Mouse (Mus musculus) megakaryocyte progenitor cell, adult 5-6 weeks (primary cell): Measurements from ENCODE around the gene Fibcd1. TPM values are rescaled to one million over a fixed set of nuclear protein-coding genes. Genes with fewer than 3 reads are reported as not detected.

ENCODE experiments used
- ATAC-seq: replicated peaks from 2 replicates; pipeline ENCODE4 v1.8.0; 2016; ENCODE audit warnings: mild to moderate bottlenecking, moderate TSS enrichment, inconsistent platforms; ENCODE audit not compliant: poor library complexity
- total RNA-seq, 2 experiments: library from RNA; stranded (forward) in 1 of 2; stranded (reverse) in 1 of 2; fragments of 157-497, 149-512 nt in 1 of 2; fragments of 200-1000 nt in 1 of 2; gene quantifications; 2 replicates each; pipeline versions ENCODE4 v1.2.3 to v1.2.4; 2015 to 2017

Fibcd1 gene
- total RNA-seq, 2 experiments from 2014 or later, result not detected

DNA sequence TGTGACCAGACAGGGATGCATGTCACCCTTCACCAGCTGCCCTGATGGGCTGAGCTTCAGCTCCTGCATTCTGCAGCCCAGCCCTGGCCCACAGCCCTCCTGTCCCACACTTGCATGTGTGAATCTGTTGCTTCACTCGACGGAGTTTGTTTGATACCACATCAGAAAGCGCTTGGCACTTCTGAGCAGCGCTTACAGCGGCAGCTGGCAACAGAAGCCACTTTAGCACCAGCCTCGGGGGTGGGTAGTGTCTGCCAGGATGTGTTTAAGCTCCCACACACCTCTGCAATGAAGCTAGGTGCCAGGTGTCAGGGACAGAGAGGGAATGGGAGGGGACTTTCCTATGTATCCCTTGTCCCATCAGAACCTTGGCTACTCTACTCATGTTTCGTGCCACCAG lies 31.1 kb downstream of the Fibcd1 start:
- ATAC-seq, result no peak

DNA sequence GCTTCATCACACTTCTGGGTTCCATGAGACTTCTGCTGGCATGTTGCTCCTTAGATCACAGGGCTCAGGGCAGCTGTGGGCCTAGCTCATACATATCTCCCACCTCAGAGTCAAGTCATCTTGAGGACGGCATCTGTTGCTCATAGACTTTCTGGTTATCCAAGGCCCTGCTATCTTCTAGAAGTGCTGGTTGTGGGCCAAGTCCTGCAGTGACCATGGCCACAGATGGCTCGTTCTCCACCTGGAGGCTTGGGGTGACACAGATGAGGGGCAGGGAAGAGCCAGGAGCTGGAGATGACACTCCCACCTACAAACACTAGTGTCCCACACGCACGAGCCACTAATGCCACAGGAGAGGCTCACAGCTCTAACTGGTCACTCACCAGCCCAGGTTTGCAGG lies 32.2 kb downstream of the Fibcd1 start:
- ATAC-seq, result no peak

DNA sequence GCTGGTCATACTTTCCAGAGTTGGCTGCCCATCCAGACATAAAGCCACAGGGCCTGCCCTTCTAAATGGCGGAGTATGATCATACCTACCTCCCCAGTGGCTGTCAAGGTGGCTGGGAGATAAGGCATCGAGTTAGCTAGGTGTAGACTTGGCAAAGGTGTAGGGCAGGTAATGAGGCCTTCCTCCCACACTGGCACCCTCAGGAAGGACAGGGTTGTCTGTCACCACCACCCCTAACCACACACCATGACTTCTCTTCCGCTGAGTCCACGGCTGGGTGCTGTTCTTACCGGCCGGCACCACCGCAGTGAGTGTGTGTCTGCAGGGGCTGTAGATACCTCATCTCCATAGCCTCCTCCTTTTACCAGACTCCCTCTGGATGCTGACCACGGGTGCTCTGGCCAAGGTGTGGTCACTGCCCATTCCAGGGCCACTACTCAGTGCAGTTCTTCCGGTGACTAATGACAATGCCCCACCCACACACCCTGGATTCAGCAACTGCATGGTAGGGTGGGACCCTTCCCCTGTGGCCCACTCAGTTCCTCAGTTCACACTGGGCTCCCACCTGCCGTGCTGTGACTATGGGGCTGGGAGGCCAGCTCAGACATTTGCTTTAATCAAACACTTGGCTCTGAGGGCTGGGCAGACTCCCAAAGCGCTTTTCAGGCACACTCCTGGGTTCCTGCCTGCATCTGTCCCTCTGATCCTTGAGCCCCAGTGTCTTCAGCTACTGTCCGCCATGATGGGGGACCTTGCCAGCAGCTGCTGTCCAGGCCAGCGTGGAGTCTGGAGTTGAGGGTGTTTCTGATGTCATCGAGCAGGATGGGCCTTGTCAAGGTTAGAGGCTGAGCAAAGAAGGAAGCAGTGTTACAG lies 34.5 kb downstream of the Fibcd1 start:
- no peak for ATAC-seq

DNA sequence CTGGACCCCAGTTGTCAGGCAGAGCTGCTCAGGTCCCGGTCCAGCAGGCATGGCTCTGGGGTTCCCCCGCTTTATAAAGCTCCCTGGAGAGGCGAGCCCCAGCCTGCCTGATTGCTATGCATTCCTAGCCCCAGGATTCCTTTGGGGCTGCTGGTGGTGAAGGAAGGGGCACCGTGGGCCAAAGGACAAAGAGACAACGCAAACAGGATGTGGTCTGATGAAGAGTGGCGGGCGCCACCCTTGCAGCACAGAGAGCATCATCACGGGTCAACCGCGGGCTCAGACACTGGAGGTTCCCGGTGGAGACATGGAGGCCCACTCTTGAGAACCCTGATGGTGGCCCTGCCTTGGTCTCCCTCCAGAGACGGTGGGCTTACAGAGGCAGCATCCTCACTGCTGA lies 35.4 kb downstream of the Fibcd1 start, which contains the start of gene Qrfp:
TSS of gene Qrfp (minus strand) at position 137 of the 400 bp plus-strand sequence.
- peak; percentile 36; the same call in 1 of the 2 replicates for ATAC-seq

DNA sequence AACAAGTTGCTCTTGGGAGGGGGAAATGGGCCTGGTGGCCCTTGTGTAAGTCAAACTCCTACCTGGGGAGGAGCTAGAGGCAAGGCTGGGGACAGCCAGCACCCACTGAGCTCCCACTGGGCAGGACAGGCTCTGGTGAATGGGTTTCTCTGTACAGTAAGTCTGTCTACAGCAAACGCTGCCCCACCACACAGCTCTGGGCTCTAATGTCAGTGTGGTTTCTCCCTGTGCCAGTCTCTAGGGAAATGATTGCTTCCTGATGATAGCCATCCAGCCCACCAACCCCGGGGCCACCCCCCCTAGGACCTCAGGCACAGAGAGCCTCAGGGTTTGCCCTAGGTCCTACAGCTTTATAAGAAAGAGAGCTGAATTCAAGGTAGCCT lies 36.5 kb downstream of the Fibcd1 start:
- peak; percentile 49 for ATAC-seq

DNA sequence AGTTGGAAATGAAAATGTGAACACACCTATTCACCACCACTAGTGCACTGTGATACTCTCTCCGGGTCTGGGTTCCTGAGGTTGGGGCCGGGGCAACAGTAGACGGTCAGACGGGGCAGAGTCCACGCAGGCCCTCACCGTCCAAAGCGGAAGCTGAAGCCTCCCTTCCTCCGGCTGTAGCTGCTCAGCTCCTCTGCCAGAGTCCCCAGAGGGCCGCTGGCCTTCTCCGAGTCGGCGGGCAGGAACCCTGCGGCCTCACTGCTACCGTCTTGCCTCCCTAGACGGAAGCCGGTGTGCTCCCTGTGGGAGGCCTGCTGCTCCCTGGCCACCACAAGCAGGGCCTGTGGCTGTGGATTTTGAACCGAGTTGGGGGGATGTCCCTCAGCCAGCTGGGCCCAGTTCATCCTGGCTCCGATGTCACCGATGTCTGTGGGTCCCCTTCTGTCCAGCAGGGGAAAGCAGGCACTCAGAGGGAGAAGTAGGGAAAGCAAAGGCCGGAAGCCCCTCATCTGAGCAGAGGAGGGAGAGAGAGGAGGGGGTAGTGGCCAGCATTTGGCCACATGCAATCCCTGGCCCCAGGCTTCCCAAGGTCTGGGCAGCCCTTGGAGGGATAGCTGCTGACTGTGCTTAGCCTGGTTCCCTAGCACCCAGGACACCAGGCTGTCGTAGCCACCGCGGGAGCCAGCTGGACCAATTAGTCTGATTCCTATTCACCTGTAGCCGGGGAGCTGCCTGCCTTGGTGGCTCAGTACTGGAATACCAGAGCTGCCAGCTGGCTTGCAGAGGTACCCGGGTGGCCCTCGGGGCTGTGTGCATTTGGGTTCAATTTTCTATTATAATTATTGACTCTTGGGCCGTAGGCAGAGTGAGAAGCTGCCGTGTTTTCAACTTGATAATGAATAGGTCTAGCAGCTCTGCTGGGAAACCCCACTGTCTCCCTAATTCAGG lies 37.1 kb downstream of the Fibcd1 start:
- ATAC-seq, result no peak

DNA sequence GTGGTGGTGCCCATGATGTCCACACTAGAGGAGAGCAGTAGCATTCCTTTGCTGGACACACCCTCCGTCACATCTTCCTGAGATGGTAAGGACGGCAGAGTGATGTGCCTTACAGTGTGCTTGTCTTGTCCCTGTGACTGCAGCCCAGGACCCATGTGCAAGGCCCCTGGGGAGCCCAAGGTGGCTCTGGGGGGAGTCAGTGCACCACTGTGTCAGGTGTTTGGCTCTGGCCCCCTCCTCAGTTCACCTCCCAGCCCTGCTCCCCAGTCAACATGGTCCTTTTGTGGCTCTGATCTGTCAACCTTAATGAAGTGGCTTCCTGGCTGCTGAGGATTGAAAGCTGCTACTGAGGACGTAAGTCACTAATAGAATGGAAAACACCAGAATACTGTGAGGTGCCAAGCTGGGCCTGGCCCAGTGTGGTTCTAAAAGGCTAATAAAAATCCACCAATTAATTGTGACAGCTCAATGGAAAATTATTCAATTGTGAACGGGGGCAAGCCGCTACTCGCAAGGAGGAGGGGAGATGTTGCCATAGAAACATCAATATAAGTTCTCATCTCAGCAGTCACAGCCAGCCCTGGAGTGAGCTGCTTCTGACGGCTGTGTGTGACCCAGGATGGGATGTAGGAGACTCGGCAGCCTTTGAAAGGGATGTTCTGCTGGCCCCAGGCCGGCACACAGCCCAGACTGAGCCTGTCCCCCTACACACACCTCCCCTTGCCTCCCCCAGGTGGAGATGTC lies 39.0 kb downstream of the Fibcd1 start:
- no peak for ATAC-seq

DNA sequence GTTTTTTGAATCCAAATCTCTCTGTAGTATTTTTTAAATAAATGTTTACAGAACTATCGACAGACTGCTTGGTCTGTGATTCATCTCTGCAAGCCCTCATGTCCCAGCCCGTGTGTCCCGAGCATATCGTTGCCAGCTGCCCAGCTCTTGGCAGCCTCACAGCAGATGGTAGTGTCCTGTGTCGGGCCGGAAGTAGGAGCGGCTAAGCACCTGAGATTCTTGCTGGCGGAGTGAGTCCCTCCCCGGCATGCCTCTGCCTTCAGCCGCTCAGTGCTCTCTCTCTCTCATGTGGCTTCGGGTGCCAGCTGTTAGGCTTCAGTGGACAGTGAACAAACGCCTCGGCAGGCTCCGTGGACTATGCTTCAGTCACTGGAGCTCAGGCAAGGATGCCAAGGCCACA lies 42.3 kb downstream of the Fibcd1 start:
- no peak for ATAC-seq

DNA sequence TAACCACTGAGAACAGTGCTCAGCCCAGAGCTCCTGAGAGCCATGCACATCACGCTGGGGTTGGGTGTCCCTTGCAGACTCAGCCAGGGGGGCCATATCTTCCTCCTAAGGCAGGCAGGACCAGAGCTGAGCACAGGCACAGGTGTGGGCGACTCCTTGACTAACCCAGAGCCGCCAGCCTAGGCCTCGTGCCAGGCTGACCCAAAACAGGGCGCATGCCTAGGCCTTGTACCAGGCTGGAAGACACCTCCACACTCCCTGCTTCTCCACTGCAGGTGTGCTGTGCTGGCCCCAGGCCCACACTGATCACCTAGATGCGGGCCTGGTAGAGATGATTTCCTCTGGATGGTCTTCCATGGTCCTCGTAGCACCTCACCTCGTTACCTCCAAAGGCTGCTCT lies 43.0 kb downstream of the Fibcd1 start:
- ATAC-seq, result no peak

DNA sequence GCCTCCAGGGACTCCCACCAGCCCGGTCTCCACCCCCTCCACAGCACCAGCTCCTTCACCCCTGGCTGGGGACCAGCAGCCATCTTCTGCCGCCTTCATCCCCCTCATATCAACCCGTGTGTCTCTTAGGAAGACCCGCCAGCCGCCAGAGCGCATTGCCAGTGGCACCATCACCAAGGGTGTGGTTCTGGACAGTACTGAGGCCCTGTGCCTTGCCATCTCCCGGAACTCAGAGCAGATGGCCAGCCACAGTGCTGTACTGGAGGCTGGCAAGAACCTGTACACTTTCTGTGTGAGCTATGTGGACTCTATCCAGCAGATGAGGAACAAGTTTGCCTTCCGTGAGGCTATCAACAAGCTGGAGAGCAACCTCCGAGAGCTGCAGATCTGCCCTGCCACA lies 44.4 kb downstream of the Fibcd1 start:
- no peak for ATAC-seq

DNA sequence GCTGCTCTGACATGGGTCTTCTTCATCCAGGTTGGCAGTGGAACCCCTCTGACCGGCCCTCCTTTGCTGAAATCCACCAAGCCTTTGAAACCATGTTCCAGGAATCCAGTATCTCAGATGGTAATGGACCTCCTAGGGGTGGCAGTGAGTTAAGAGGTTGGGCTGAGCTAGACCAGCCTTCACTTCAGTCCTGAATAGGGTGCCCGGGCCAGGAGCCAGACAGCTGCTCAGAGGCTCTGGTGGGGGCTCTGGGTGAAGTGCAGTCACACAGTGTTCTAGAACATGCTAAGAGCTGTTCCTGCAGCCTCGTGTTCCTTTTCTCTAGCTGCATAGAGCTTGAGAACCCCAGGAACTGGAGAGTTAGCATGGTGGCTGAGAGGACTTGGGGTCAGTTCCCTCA lies 48.9 kb downstream of the Fibcd1 start:
- ATAC-seq, result no peak

DNA sequence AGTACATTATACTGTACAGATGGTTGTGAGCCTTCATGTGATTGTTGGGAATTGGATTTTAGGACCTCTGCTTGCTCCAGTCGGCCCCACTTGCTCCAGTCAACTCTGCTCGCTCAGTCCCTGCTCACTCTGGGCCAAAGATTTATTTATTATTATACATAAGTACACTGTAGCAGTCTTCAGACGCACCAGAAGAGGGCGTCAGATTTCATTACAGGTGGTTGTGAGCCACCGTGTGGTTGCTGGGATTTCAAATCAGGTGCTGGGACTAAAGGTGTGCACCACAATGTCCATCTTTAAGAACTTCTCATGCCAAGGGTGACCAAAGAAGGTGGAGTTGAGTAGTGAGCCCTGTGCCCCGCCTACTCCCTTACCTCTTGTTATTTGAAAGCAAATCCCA lies 53.2 kb downstream of the Fibcd1 start:
- ATAC-seq, result no peak

DNA sequence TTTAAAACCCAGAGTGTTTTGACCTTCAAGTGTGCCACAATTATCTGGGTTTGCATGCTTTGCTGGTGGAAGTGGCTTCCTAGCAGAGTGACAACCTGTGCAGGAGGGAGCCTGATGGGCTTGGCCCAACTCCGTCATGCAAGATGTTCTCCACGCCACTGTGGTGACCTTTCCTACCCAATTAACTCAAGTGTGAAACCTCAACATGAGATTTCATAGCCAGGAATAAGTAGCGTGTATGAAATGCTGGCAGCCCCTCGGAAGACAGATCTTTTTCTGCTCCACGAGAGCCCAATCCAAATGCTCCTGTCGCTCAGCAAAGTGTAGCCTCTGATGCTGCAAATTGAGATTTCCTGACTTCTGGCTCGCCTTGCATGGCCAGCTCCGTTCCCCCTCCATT lies 54.5 kb downstream of the Fibcd1 start:
- ATAC-seq, result no peak

DNA sequence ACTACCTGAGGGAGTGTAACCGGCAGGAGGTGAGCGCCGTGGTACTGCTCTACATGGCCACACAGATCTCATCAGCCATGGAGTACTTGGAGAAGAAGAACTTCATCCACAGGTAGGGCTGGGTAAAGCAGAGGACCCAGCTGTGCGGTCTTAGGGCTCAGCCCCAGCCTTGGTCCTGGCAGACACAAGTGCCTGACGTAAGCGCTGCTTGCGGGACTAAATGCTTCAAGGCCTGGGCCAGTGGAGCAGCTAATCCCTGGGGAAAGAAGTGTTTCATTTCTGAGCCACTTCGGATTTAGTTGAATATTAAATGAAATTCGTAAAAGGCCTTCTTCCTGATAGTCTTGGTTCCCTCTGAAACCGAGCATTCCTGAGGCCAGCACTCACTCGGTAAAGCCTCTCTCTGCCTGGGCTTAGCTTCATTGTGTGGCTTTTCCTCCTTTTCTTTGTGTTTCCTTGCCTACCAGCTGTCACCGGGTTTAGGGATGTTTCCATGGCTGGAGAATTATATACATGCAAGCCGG lies 55.0 kb downstream of the Fibcd1 start:
- ATAC-seq, result no peak

DNA sequence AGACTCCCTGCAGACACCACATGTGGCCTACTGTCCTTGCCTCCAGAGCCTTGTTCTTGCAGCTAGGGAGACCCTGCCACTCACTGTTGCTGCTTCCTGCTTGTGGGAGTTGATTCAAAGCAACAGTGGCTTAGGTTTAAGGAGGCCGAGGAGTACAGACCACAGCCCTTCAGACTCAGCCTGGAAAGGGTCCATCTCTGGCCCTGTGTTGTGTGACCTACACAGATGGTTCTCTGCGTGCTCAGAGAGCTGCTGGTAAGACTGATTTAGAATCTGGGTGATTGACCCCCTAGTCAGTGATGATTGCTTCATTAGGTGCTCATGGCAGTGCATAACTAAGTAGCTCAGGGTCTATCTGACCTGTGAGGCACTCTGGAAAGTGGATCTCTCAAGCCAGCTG lies 56.6 kb downstream of the Fibcd1 start:
- no peak for ATAC-seq

DNA sequence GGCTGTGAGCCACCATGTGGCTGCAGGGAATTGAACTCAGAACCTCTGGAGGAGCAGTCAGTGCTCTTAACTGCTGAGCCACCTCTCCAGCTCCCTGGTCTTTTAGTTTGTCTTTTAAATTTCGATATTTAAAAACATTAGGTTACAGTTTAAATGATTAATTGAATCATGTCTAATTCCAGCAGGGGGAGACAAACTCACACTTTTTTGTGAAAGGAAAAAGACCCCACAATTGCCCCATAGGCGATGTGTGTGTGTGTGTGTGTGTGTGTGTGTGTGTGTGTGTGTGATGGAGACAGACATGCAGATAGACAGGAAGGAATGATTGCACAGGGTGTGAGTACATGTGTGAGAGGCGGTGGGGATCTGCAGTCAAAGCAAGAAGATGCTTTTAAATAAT lies 57.6 kb downstream of the Fibcd1 start:
- ATAC-seq, result no peak

DNA sequence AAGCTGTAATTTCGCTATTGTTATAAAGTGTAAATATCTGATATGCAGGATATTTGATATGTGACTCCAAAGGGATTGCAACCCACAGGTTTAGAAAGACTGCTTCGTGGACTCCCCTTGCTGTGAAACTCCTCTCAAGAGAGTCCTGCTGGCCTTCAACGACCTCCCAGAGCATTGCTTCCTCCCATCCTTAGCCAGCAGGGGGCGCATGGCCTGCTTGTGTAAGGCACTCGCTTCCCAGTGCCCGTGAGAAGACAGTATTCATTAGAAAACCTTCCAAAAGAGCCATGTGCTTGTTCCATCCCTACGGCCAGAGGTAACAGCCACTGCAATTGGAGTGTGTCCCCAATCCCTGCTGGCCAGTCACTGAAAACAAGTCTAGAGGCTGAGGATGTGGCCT lies 58.8 kb downstream of the Fibcd1 start:
- ATAC-seq, result peak; percentile 69

DNA sequence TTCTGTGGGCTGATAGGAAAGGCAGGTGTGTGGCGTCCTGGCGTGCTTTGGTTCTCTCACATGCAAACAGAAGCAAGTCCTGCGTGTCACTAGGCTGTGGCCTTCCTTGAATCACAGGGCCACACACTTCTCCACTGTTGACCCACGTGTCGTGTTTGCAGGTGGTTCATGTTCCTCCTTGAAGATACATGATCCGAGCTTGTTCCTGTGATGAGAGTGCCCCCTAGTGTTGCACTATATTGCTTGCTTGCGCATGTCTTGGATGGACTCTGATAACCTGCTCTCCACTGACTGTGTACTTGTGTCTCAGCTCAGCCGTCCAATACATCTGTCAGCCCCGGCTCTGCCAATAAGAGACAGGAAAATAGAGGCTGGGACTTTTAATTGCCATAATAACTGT lies 60.7 kb downstream of the Fibcd1 start:
- ATAC-seq, result peak; percentile 90

DNA sequence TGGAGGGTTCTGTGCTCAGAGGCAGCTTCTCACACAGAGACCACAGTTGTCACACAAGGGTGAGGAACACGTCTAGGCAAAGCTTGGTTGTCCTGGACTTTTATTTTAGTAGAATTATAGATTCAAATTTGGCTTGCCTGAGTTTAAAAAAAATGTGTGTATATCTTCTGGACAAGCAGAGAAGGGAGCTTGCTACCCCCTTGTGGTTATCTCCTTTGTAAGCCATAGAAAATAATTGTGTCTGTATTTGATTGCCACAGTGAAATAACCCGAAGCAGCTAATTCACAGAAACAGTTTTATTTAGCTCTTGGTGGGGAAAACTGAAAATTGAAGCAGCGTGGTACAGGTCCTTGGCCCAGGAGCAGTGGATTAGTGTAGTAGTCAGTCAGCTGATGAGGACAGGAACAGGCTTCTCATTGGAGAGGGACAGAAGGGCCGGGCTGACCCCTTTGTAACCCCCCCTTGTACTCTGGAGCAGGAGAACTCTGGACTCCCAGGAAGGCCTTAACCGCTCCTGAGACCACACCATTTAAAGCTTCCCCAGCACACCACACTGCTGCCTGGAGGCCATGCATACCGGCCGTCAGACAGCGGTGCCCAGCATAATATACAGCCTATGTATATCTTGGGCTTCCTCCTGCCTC lies 62.7 kb downstream of the Fibcd1 start:
- no peak for ATAC-seq

DNA sequence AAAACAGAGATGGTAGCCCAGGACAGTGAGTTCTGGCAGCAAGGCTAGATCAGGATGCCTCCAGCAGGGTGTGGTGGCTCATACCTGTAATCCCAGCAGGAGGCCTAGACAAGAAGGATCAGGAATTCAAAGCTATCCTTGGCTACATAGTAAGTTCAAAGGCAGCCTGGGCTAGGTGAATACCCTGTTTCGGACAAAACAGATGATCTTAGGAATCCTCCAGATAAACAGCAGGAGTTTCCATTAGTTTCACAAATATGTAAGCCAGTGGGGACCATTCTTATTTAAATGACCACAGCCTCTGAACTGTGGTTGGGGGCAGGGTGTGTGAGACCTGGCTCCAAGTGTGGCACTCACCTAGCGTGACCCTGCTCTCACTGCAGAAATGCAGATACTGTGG lies 66.5 kb downstream of the Fibcd1 start:
- ATAC-seq, result no peak
